Mouse (Mus musculus) spleen, adult 2 months (tissue): ENCODE measurements around the gene 6330409D20Rik.

Experiments used
- CTCF ChIP-seq: fragments of 200-500 bp; IDR thresholded peaks from 2 replicates; pipeline ENCODE4 v1.5.1; 2011; ENCODE audit warnings: mild to moderate bottlenecking, inconsistent platforms; ENCODE audit not compliant: insufficient read depth, insufficient read length, insufficient replicate concordance; ENCODE audit errors: extremely low read depth
- POLR2A ChIP-seq: fragments of 200-500 bp; IDR thresholded peaks from 2 replicates; pipeline ENCODE4 v1.6.1; 2011; ENCODE audit warnings: low read depth, low read length, inconsistent platforms

DNA sequence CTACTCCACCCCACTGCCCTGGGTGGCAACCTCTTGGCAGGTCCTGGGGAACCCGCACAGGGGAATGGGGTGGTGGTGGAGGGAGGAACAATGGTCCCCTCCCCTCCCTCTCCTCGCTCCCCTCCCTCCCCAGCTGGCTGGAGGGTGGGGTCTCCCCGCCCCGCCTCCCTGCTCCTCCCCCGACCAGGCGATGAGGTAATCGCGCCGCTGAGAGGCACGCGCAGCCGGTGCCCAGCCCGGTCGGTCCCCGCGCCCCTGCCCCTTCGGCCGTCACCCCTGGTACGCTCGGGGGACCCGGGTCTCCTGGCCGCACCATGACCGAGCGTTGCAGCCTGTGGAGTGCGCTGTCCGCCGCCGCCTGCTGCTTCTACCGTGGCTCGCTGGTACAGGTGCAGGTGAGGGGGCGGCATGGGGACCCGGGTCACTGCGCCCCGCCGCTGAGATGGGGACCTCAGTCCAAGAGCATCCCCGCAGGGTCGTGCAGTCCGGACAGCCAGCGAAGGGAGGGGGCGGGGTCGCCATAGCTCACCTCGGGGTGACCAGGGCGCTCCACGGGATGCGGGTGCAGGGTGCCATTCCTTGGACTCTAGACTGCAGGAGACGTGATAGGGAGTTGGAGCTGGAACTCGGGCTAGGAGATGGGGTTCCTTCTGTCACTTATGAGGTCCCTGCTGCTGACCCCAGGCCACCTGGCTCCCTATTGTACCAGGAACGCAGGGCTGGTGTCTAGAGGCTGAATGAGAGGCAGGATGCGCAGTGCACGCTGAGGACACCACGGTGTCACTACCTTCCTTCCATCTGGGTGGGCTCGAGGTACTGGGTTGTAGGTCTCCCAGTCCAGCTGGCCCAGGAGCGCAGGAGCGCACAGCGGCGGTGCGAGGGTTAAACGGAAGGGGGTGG lies 707 bp upstream of the 6330409D20Rik start:
- no peak for TF ChIP-seq CTCF
- no peak for TF ChIP-seq POLR2A
